Mouse (Mus musculus): ENCODE data around the gene Gas8.

DNA sequence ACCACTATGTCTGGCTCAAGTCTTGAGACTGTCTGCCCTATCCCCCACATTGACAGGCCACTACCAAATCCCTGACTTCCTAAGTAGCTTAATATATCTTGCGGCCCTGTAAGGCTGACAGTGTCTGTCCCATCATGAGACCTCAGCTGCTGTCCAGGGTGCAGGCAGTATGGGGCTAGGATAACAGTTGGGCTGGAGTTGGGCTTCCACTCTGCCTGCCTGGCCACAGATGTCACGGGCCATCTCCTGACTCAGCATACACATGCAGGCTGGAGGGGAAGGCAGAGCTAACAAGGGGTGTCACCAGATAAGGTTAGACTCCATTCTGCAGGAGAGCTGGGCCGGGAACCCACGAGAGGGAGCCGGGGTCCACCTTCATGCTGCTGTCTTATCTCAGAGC, 11.5 kb upstream of the Gas8 start:
- TF ChIP-seq CTCF (IDR thresholded peaks at IDR 0.05; ENCODE audit: extremely low read depth, insufficient read depth, insufficient read length, insufficient replicate concordance) (no peak), POLR2A (IDR thresholded peaks at IDR 0.05; ENCODE audit: low read depth, low read length) (no peak)
